Mouse (Mus musculus) layer of hippocampus, postnatal 14 days (tissue): ENCODE results near the gene Rpl18a. TPM values are rescaled to one million over a fixed set of nuclear protein-coding genes. Genes with fewer than 3 reads are reported as not detected.
A peak's percentile ranks its signal among the peaks of the same experiment; 100 is the strongest.

Source experiments
- DNase-seq, 2 experiments: peaks; one replicate each; pipeline ENCODE4 v3.0.0; 2021 to 2022; ENCODE audit warnings: low spot score in 2 of 2, mixed read lengths in 1 of 2
- long read RNA-seq, 2 experiments: library from polyadenylated mRNA; stranded (forward); transcript quantifications; one replicate each; pipeline ENCODE4 v2.0.0; 2021
- total RNA-seq, 2 experiments: library from RNA; stranded (reverse); gene quantifications; 2 replicates each; pipeline ENCODE4 v1.2.3; 2021

Gene Rpl18a
- total RNA-seq: 100 to 1,000 TPM; 673 to 736 TPM
- long read RNA-seq, experiment 1, transcript Rpl18a-201 (5 exons, 1,260 nt): major isoform, 102 of 553 reads
- long read RNA-seq, experiment 1, partial matches to known transcripts: 449 of 553 reads
- long read RNA-seq, experiment 1, other reads (novel, unspliced or antisense): 0 of 553 reads
- long read RNA-seq, experiment 2, transcript Rpl18a-201 (5 exons, 1,260 nt): major isoform, 226 of 1,584 reads
- long read RNA-seq, experiment 2, partial matches to known transcripts: 1,351 of 1,584 reads
- long read RNA-seq, experiment 2, other reads (novel, unspliced or antisense): 2 of 1,584 reads

- DNase-seq: peak; percentile 91 to 99
Observed at GRCm38 (mm10) chr8:70897021-70897680, at the start of gene Rpl18a. Gene Rpl18a, minus strand, starts transcription at chr8:70897412.

- DNase-seq: no peak
Observed at GRCm38 (mm10) chr8:70943187-70943586, 46.0 kb upstream of the Rpl18a start.

- no peak for DNase-seq
Observed at GRCm38 (mm10) chr8:70941478-70941877, 44.3 kb upstream of the Rpl18a start.

GRCm38 (mm10) chr8:70937200-70937599 lies 40.0 kb upstream of the Rpl18a start:
- DNase-seq: no peak

GRCm38 (mm10) chr8:70934786-70935185 lies 37.6 kb upstream of the Rpl18a start:
- DNase-seq: no peak

- DNase-seq: no peak
Observed at GRCm38 (mm10) chr8:70933036-70933435, 35.8 kb upstream of the Rpl18a start.

- no peak for DNase-seq
Observed at GRCm38 (mm10) chr8:70931731-70932130, 34.5 kb upstream of the Rpl18a start.

- no peak for DNase-seq
Observed at GRCm38 (mm10) chr8:70928778-70929322, 31.6 kb upstream of the Rpl18a start.

GRCm38 (mm10) chr8:70928096-70928495 lies 30.9 kb upstream of the Rpl18a start:
- no peak for DNase-seq

GRCm38 (mm10) chr8:70926396-70926795 lies 29.2 kb upstream of the Rpl18a start:
- no peak for DNase-seq

GRCm38 (mm10) chr8:70925754-70926153 lies 28.5 kb upstream of the Rpl18a start:
- DNase-seq: peak in 1 of 2 experiments; percentile 0

GRCm38 (mm10) chr8:70924151-70924550 lies 26.9 kb upstream of the Rpl18a start:
- DNase-seq: peak in 1 of 2 experiments; percentile 0

GRCm38 (mm10) chr8:70920049-70920922 lies 23.1 kb upstream of the Rpl18a start:
- DNase-seq: no peak

GRCm38 (mm10) chr8:70914704-70915103 lies 17.5 kb upstream of the Rpl18a start:
- no peak for DNase-seq

- no peak for DNase-seq
Observed at GRCm38 (mm10) chr8:70913523-70913922, 16.3 kb upstream of the Rpl18a start.

- no peak for DNase-seq
Observed at GRCm38 (mm10) chr8:70912955-70913354, 15.7 kb upstream of the Rpl18a start.

- DNase-seq: no peak
Observed at GRCm38 (mm10) chr8:70911596-70911995, 14.4 kb upstream of the Rpl18a start.

- no peak for DNase-seq
Observed at GRCm38 (mm10) chr8:70907518-70907917, 10.3 kb upstream of the Rpl18a start.

- peak; percentile 84 to 90 for DNase-seq
Observed at GRCm38 (mm10) chr8:70905831-70906736, 8.9 kb upstream of the Rpl18a start, which contains the start of gene Map1s. Gene Map1s, plus strand, starts transcription at chr8:70905932.

- DNase-seq: no peak
Observed at GRCm38 (mm10) chr8:70905463-70905830, 8.2 kb upstream of the Rpl18a start.
